Mouse (Mus musculus) left cerebral cortex, postnatal 10 days (tissue): Measurements from ENCODE around the gene Gapt. TPM values are rescaled to one million over a fixed set of nuclear protein-coding genes. Genes with fewer than 3 reads are reported as not detected.

Experiments used
- DNase-seq, 2 experiments: peaks; one replicate each; pipeline ENCODE4 v3.0.0; 2021 to 2022; ENCODE audit warnings: low spot score in 2 of 2, mixed read lengths in 1 of 2; ENCODE audit errors: extremely low spot score in 1 of 2
- intact Hi-C: fragments of 180-260 bp; cut with DNase I; formaldehyde crosslinking; loops from one replicate; pipeline ENCODE4 v1.15.1; 2025
- total RNA-seq, 2 experiments: library from RNA; stranded (reverse); gene quantifications; 2 replicates each; pipeline ENCODE4 v1.2.3; 2021

Gene Gapt
- total RNA-seq, 2 experiments from 2014 or later, result not detected

- intact Hi-C loops, result loop anchor here (2.0 to 10.0 kb wide), 2 partner anchors 305 to 443 kb away; no protein-coding TSS in a partner anchor
- DNase-seq, result no peak
These were observed 11.1 kb upstream of the Gapt start for GRCm38 (mm10) chr13:110367961-110368555.

GRCm38 (mm10) chr13:110366477-110366876, 9.5 kb upstream of the Gapt start:
- no peak for DNase-seq
- intact Hi-C loops, result loop anchor here (10.0 kb wide), 1 partner anchor 442 kb away; no protein-coding TSS in a partner anchor

- no peak for DNase-seq
- intact Hi-C loops, result loop anchor here (10.0 kb wide), 1 partner anchor 439 kb away; no protein-coding TSS in a partner anchor
These were observed 6.7 kb upstream of the Gapt start for GRCm38 (mm10) chr13:110363722-110364121.

- no peak for DNase-seq
- intact Hi-C loops, result no loop called here
These were observed 5.9 kb downstream of the Gapt start for GRCm38 (mm10) chr13:110351051-110351450.

- no peak for DNase-seq
- intact Hi-C loops, result no loop called here
These were observed 10.3 kb downstream of the Gapt start for GRCm38 (mm10) chr13:110346707-110347106.

- intact Hi-C loops, result no loop called here
- DNase-seq, result no peak
These were observed 14.4 kb downstream of the Gapt start for GRCm38 (mm10) chr13:110342602-110343001.

- DNase-seq, result no peak
- intact Hi-C loops, result no loop called here
These were observed 23.9 kb downstream of the Gapt start for GRCm38 (mm10) chr13:110332958-110333597.

GRCm38 (mm10) chr13:110318746-110319145, 38.3 kb downstream of the Gapt start:
- intact Hi-C loops, result loop anchor here (2.0 kb wide), 1 partner anchor 256 kb away; no protein-coding TSS in a partner anchor
- DNase-seq, result peak; percentile 14 to 17

- intact Hi-C loops, result no loop called here
- DNase-seq, result no peak
These were observed 49.8 kb downstream of the Gapt start for GRCm38 (mm10) chr13:110307188-110307587.

Other genes starting within 250 kb of the Gapt start
- 100 to 1,000 TPM; 161 to 162 TPM for gene Rab3c, start 76.2 kb downstream of the Gapt start, total RNA-seq
- 100 to 1,000 TPM; 247 to 257 TPM for gene Plk2, start 37.8 kb upstream of the Gapt start, total RNA-seq